Mouse (Mus musculus): ENCODE results near the gene Gm4177.
"Not testable (repeated sequence)": the region's sequence is repeated elsewhere in the genome, so short reads cannot be mapped to it uniquely, and the experiment has no call there.

The Gm4177 gene

GRCm38 (mm10) chr7:21796628-21797027 is at the start of gene Gm4177:
Gene Gm4177, minus strand, starts transcription at chr7:21796728.
- not testable (repeated sequence) for DNase-seq

- not testable (repeated sequence) for DNase-seq
These were observed 47.6 kb upstream of the Gm4177 start, which contains the start of gene Gm5725 for GRCm38 (mm10) chr7:21844167-21844566. Gene Gm5725, minus strand, starts transcription at chr7:21844267.

GRCm38 (mm10) chr7:21832051-21832450 is 35.5 kb upstream of the Gm4177 start, which contains the start of gene Vmn1r135:
Gene Vmn1r135, plus strand, starts transcription at chr7:21832351.
- not testable (repeated sequence) for DNase-seq

- not testable (repeated sequence) for DNase-seq
These were observed 35.2 kb downstream of the Gm4177 start, which contains the start of gene Gm4175 for GRCm38 (mm10) chr7:21761375-21761774. Gene Gm4175, minus strand, starts transcription at chr7:21761475.

Measured in B cell, adult 2 months (primary cell).